Mouse (Mus musculus): ENCODE data around the gene Mecom.
"Not testable (repeated sequence)": the region's sequence is repeated elsewhere in the genome, so short reads cannot be mapped to it uniquely, and the experiment has no call there.

The Mecom gene

GRCm38 (mm10) chr3:30544305-30544704 is 3.5 kb downstream of the Mecom start:
- H3K27me3 ChIP-seq (ENCODE audit: control insufficient read depth, insufficient read depth, low read length, poor library complexity, severe bottlenecking): no peaks in the 10 kb centered on the region
- H3K36me3 ChIP-seq (ENCODE audit: control insufficient read depth, insufficient read depth, low read length, poor library complexity, severe bottlenecking): no peaks in the 10 kb centered on the region
- DNase-seq (ENCODE audit: low read depth, low spot score): no peak

GRCm38 (mm10) chr3:30535821-30536220 is 12.0 kb downstream of the Mecom start:
- no peaks in the 10 kb centered on the region; the same call in 1 of the 2 replicates for H3K27me3 ChIP-seq (ENCODE audit: control insufficient read depth, insufficient read depth, low read length, poor library complexity, severe bottlenecking)
- no peak for DNase-seq (ENCODE audit: low read depth, low spot score)
- H3K36me3 ChIP-seq (ENCODE audit: control insufficient read depth, insufficient read depth, low read length, poor library complexity, severe bottlenecking): no peaks in the 10 kb centered on the region

GRCm38 (mm10) chr3:30520751-30521150 is 27.1 kb downstream of the Mecom start:
- H3K36me3 ChIP-seq (ENCODE audit: control insufficient read depth, insufficient read depth, low read length, poor library complexity, severe bottlenecking); DNase-seq (ENCODE audit: low read depth, low spot score); H3K27me3 ChIP-seq (ENCODE audit: control insufficient read depth, insufficient read depth, low read length, poor library complexity, severe bottlenecking): not testable (repeated sequence)

DNA sequence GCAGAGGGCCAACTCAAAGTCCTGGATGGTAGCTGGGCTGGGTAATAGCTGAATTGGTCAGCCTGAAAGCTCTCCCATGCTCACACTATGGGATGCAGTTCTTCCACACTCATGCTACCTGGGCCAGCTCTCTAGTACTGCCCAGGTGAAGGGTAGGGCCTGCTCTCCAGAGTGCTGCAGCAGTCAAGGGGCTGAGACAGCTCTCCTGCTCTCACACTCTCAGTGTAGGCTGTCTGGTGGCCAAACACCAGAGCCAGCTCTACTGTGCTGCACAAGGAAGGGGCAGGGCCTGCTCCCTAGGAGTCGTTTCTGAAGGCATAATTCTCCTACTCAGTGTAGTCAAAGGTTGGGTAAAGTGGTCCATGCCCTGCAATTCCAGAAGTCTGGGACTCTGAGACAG is 28.4 kb downstream of the Mecom start:
- DNase-seq (ENCODE audit: low read depth, low spot score): no peak
- H3K36me3 ChIP-seq (ENCODE audit: control insufficient read depth, insufficient read depth, low read length, poor library complexity, severe bottlenecking): no peaks in the 10 kb centered on the region
- H3K27me3 ChIP-seq (ENCODE audit: control insufficient read depth, insufficient read depth, low read length, poor library complexity, severe bottlenecking): no peaks in the 10 kb centered on the region

DNA sequence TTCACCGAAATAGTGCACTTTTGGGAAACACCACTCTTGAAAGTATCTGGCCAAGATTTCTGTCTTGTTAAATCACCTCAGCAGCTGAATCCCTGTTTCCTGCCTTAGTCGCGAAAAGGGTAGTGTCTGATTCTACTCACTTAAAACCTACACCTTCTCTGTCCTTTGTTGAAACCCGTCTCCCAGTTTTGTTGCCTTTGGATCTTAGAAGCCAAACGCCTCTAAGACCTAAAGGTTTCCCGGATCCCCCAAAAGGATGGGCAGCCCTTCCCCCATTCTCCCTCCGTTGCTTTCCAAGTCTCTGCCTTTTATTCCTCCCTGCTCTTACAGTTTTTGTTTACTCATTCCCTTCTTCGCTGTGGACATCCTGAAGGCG is 32.0 kb downstream of the Mecom start:
- no peak for DNase-seq (ENCODE audit: low read depth, low spot score)
- no peaks in the 10 kb centered on the region for H3K27me3 ChIP-seq (ENCODE audit: control insufficient read depth, insufficient read depth, low read length, poor library complexity, severe bottlenecking)
- H3K36me3 ChIP-seq (ENCODE audit: control insufficient read depth, insufficient read depth, low read length, poor library complexity, severe bottlenecking): no peaks in the 10 kb centered on the region

- no peaks in the 10 kb centered on the region for H3K36me3 ChIP-seq (ENCODE audit: control insufficient read depth, insufficient read depth, low read length, poor library complexity, severe bottlenecking)
- H3K27me3 ChIP-seq (ENCODE audit: control insufficient read depth, insufficient read depth, low read length, poor library complexity, severe bottlenecking): no peaks in the 10 kb centered on the region
- DNase-seq (ENCODE audit: low read depth, low spot score): peak; percentile 1
Measured at GRCm38 (mm10) chr3:30514901-30515794, 32.7 kb downstream of the Mecom start.

GRCm38 (mm10) chr3:30514051-30514754 is 33.6 kb downstream of the Mecom start:
- peak; percentile 22 for DNase-seq (ENCODE audit: low read depth, low spot score)
- Histone ChIP-seq H3K27me3 (ENCODE audit: control insufficient read depth, insufficient read depth, low read length, poor library complexity, severe bottlenecking) (peaks cover 4% of the 10 kb centered on the region; the same call in 1 of the 2 replicates), H3K36me3 (ENCODE audit: control insufficient read depth, insufficient read depth, low read length, poor library complexity, severe bottlenecking) (no peaks in the 10 kb centered on the region)

DNA sequence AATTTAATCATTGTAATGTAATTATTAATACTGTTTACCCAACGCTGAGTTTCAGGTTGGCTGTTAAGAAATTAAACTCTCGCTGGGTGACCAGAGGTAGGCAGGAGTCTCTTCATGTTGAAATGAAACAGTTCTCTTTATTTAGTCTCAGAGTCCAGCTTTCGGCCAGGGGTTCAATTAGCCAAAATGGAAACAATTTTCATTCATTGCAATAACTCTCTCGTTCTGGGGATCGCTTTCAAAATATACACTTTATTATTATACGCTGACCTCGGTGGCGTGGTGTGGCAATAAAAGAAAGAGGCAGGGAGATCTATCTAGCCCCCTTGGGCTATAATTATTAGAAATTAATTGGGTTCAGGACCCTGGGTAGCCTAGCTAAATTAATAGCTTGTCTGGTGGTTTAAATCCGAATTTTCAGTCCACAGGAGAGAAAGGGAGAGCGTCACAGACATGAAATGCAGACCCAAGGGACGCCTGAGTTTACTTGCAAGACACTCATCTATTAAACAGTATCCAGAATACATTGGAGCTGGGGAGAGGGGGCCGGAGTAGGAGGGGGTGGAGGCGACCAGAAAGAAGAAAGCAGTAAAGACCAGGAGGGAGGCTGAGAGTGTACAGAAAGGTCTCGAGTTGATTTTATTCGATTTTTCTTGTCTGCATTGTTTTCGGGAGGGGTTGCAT is 34.4 kb downstream of the Mecom start:
- H3K36me3 ChIP-seq (ENCODE audit: control insufficient read depth, insufficient read depth, low read length, poor library complexity, severe bottlenecking): no peaks in the 10 kb centered on the region
- DNase-seq (ENCODE audit: low read depth, low spot score): no peak
- peaks cover 7% of the 10 kb centered on the region; the same call in 1 of the 2 replicates for H3K27me3 ChIP-seq (ENCODE audit: control insufficient read depth, insufficient read depth, low read length, poor library complexity, severe bottlenecking)

GRCm38 (mm10) chr3:30512459-30513030 is 35.3 kb downstream of the Mecom start:
- H3K36me3 ChIP-seq (ENCODE audit: control insufficient read depth, insufficient read depth, low read length, poor library complexity, severe bottlenecking): no peaks in the 10 kb centered on the region
- no peak for DNase-seq (ENCODE audit: low read depth, low spot score)
- H3K27me3 ChIP-seq (ENCODE audit: control insufficient read depth, insufficient read depth, low read length, poor library complexity, severe bottlenecking): peaks cover 7% of the 10 kb centered on the region; the same call in 1 of the 2 replicates

DNA sequence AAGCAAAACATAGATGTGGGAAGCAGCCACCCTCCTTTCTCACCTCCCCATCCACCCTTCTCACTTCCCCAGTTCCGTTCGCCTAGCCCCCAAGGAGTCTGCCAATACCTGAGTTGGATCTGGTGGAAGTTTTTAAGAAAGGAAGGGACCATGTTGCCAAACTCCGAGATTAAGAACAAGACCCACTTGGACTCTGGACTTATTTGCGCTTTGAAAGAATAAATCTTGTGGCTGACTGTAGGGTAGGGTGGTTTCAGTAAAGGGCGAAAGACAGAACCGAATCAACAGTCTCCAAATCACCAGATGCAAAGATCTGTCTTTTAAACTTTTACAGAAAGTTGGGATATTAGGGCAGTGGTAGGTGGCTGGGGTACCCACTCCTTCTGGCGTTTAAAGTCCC is 36.0 kb downstream of the Mecom start:
- peaks cover 7% of the 10 kb centered on the region; the same call in 1 of the 2 replicates for H3K27me3 ChIP-seq (ENCODE audit: control insufficient read depth, insufficient read depth, low read length, poor library complexity, severe bottlenecking)
- DNase-seq (ENCODE audit: low read depth, low spot score): no peak

DNA sequence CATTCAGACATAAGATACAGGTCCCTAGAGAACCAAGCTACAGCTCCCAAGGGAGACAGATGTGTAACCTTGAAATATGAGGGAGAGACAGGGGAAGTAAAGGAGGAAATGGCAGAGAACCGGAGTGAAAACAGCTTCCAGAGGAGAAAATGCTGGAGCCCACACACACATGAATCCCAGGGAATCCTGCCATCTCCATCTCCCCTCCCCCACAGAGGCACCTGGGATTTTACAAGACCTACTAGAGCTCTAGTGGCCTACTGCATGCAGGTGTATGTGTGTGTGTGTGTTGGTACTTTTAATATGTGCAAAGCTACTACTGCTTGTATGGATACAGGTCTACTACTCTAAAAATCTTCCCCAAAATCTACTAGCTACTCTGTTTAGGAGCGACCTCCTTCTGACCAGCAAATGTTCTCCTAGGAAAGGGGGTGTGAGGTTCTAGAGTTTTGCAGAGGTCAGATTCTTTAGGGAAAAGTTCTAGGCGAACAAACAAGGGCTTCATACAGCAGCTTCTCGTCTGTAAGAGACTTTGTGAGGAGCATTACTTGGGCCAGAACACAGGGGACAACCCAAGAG is 36.7 kb downstream of the Mecom start:
- H3K36me3 ChIP-seq (ENCODE audit: control insufficient read depth, insufficient read depth, low read length, poor library complexity, severe bottlenecking): no peaks in the 10 kb centered on the region
- H3K27me3 ChIP-seq (ENCODE audit: control insufficient read depth, insufficient read depth, low read length, poor library complexity, severe bottlenecking): peaks cover 7% of the 10 kb centered on the region; the same call in 1 of the 2 replicates
- no peak for DNase-seq (ENCODE audit: low read depth, low spot score)

More for the DNA sequence above, 36.0 kb downstream of the Mecom start:
- no peaks in the 10 kb centered on the region for H3K36me3 ChIP-seq (ENCODE audit: control insufficient read depth, insufficient read depth, low read length, poor library complexity, severe bottlenecking)

DNA sequence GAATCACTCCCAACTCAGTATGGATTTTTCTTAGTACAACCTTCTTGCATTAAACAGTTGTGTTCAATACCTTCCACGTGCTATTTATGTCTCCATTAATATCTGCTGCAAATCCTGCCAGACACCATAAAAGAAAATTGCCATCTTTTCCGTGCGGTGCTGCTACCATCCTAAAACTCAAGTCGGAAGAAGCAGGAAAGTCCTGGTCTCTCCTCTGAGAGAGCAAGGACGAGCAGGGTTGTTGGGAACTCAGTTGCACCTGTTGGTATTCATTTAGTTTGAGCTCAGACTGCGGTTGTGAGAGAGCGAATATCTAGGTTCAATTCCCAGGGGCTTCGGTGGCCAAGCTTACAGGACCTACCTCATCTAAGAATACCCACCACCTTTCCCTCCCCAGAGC is 37.2 kb downstream of the Mecom start:
- Histone ChIP-seq H3K27me3 (ENCODE audit: control insufficient read depth, insufficient read depth, low read length, poor library complexity, severe bottlenecking) (peaks cover 7% of the 10 kb centered on the region; the same call in 1 of the 2 replicates), H3K36me3 (ENCODE audit: control insufficient read depth, insufficient read depth, low read length, poor library complexity, severe bottlenecking) (no peaks in the 10 kb centered on the region)

GRCm38 (mm10) chr3:30510105-30510504 is 37.7 kb downstream of the Mecom start:
- peaks cover 7% of the 10 kb centered on the region; the same call in 1 of the 2 replicates for H3K27me3 ChIP-seq (ENCODE audit: control insufficient read depth, insufficient read depth, low read length, poor library complexity, severe bottlenecking)
- H3K36me3 ChIP-seq (ENCODE audit: control insufficient read depth, insufficient read depth, low read length, poor library complexity, severe bottlenecking): no peaks in the 10 kb centered on the region
- no peak for DNase-seq (ENCODE audit: low read depth, low spot score)

More for the DNA sequence above, 37.2 kb downstream of the Mecom start:
- no peak for DNase-seq (ENCODE audit: low read depth, low spot score)
